Mouse (Mus musculus): Measurements from ENCODE around the gene Cobll1.

The Cobll1 gene

GRCm38 (mm10) chr2:65196994-65197393, 42.2 kb downstream of the Cobll1 start:
- DNase-seq (ENCODE audit: low read depth) = no peak

GRCm38 (mm10) chr2:65195233-65196010, 43.8 kb downstream of the Cobll1 start:
- peak; percentile 85 for DNase-seq (ENCODE audit: low read depth)

GRCm38 (mm10) chr2:65193091-65193795, 46.0 kb downstream of the Cobll1 start:
- DNase-seq (ENCODE audit: low read depth) = peak; percentile 67

- no peak for DNase-seq (ENCODE audit: low read depth)
These were observed 47.8 kb downstream of the Cobll1 start for GRCm38 (mm10) chr2:65191398-65191797.

GRCm38 (mm10) chr2:65189346-65189745, 49.9 kb downstream of the Cobll1 start:
- DNase-seq (ENCODE audit: low read depth) = peak; percentile 92

- peak; percentile 89 for DNase-seq (ENCODE audit: low read depth)
These were observed 50.6 kb downstream of the Cobll1 start for GRCm38 (mm10) chr2:65188585-65188984.

- DNase-seq (ENCODE audit: low read depth) = peak; percentile 62
These were observed 51.6 kb downstream of the Cobll1 start for GRCm38 (mm10) chr2:65187652-65188051.

GRCm38 (mm10) chr2:65187164-65187563, 52.0 kb downstream of the Cobll1 start:
- DNase-seq (ENCODE audit: low read depth) = no peak

- DNase-seq (ENCODE audit: low read depth) = peak; percentile 95
These were observed 56.5 kb downstream of the Cobll1 start for GRCm38 (mm10) chr2:65182747-65183146.

GRCm38 (mm10) chr2:65181736-65182135, 57.5 kb downstream of the Cobll1 start:
- peak; percentile 73 for DNase-seq (ENCODE audit: low read depth)

GRCm38 (mm10) chr2:65181066-65181716, 58.0 kb downstream of the Cobll1 start:
- peak; percentile 88 for DNase-seq (ENCODE audit: low read depth)

- no peak for DNase-seq (ENCODE audit: low read depth)
These were observed 63.6 kb downstream of the Cobll1 start for GRCm38 (mm10) chr2:65175645-65176044.

- DNase-seq (ENCODE audit: low read depth) = no peak
These were observed 67.1 kb downstream of the Cobll1 start for GRCm38 (mm10) chr2:65172071-65172470.

- no peak for DNase-seq (ENCODE audit: low read depth)
These were observed 67.7 kb downstream of the Cobll1 start for GRCm38 (mm10) chr2:65171516-65171915.

GRCm38 (mm10) chr2:65170693-65171456, 68.3 kb downstream of the Cobll1 start:
- DNase-seq (ENCODE audit: low read depth) = peak; percentile 73

- DNase-seq (ENCODE audit: low read depth) = peak; percentile 64
These were observed 68.9 kb downstream of the Cobll1 start for GRCm38 (mm10) chr2:65170256-65170655.

- DNase-seq (ENCODE audit: low read depth) = no peak
These were observed 75.2 kb downstream of the Cobll1 start for GRCm38 (mm10) chr2:65163990-65164389.

- DNase-seq (ENCODE audit: low read depth) = no peak
These were observed 76.6 kb downstream of the Cobll1 start for GRCm38 (mm10) chr2:65162625-65163024.

- DNase-seq (ENCODE audit: low read depth) = peak; percentile 27
These were observed 77.5 kb downstream of the Cobll1 start for GRCm38 (mm10) chr2:65161715-65162114.

- DNase-seq (ENCODE audit: low read depth) = no peak
These were observed 81.1 kb downstream of the Cobll1 start for GRCm38 (mm10) chr2:65157981-65158651.

GRCm38 (mm10) chr2:65157325-65157724, 81.9 kb downstream of the Cobll1 start:
- no peak for DNase-seq (ENCODE audit: low read depth)
